Mouse (Mus musculus): Measurements from ENCODE around the gene Ccnb2. TPM values are rescaled to one million over a fixed set of nuclear protein-coding genes. Genes with fewer than 3 reads are reported as not detected.

Ccnb2 gene
- polyA plus RNA-seq, 1 experiment: 12.3 TPM

DNA sequence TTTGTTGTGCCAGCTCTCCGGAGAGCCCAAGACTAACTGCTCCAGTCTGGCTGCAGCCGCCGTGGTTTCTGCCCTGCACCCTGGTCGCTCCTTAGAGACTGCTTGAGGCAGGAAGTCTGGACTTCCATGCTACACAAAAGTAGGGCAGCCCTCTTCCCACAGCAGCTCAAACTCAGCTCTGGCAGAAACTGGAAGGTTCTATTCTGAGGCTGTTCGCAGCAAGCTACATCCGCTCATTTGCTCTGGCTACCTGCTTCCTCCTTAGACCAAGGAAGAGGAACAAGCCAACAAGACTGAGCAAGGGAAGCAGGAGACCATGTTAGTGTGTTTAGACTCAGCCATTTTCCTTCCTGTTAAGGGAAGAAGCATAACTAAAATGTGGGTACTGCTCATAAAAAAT lies 54.4 kb downstream of the Ccnb2 start:
- Histone ChIP-seq H3K4me3 (ENCODE audit: extremely low read depth, insufficient read depth, insufficient read length) (no peak overlapping the region), H3K27ac (ENCODE audit: insufficient read depth, low read length) (no peak overlapping the region), H3K36me3 (ENCODE audit: control insufficient read depth, insufficient read depth, low read length) (peaks cover 44% of the 10 kb centered on the region), H3K4me1 (ENCODE audit: control insufficient read depth, insufficient read depth, insufficient read length) (no peaks in the 10 kb centered on the region), H3K27me3 (ENCODE audit: control insufficient read depth, insufficient read depth, low read length) (no peaks in the 10 kb centered on the region)
- TF ChIP-seq POLR2A (IDR thresholded peaks at IDR 0.05; ENCODE audit: low read depth, low read length): no peak
- no peak for TF ChIP-seq CTCF (IDR thresholded peaks at IDR 0.05; ENCODE audit: extremely low read depth, insufficient read depth, insufficient read length, insufficient replicate concordance)
- no peak for DNase-seq (ENCODE audit: low read depth in 1 of 2, low spot score in 2 of 2)
- WGBS: 26% methylated on average over 6 of the region's 6 CpGs

DNA sequence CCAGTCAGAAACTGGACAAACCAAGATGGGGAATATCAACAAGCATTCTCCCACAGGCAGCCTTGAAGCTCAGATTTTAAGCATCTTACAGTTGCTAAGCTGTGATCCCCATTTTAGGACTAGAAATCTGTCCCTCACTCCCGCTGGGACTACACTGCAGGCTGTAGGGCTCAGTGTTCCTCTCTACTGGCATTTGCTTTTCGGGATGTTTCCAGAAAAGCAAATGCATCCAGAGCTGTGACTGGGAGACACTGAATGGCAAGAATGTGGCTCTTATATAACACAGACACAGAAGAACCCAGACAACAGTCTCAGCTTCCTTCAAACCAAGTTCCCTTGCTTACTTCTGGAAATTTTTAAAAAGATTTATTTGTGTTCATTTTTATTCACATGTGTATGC lies 55.4 kb downstream of the Ccnb2 start:
- H3K36me3 ChIP-seq (ENCODE audit: control insufficient read depth, insufficient read depth, low read length): peaks cover 44% of the 10 kb centered on the region
- WGBS: 87% methylated on average over 2 of the region's 2 CpGs
- no peaks in the 10 kb centered on the region for H3K4me1 ChIP-seq (ENCODE audit: control insufficient read depth, insufficient read depth, insufficient read length)

DNA sequence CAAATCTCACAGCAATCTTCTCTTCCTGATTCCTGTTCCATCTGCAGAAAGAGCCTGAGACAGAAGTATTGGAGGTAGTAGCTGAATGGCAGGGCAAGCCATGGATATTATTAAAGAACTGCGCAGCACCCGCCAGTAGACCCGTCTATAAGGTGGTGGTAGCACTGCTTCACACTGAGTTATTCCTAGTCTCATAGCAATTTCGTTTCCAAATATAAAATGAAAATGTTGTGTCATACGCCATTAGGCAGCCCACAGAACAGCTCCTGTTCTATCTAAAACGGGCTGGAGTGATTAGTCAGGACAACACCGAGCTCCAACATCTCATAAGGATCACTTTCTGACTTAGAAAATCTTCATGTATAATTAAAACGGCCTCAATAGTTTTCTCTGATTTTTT lies 56.6 kb downstream of the Ccnb2 start:
- H3K4me1 ChIP-seq (ENCODE audit: control insufficient read depth, insufficient read depth, insufficient read length): no peaks in the 10 kb centered on the region
- no peak for DNase-seq (ENCODE audit: low read depth in 1 of 2, low spot score in 2 of 2)
- no peaks in the 10 kb centered on the region for H3K27me3 ChIP-seq (ENCODE audit: control insufficient read depth, insufficient read depth, low read length)
- TF ChIP-seq POLR2A (IDR thresholded peaks at IDR 0.05; ENCODE audit: low read depth, low read length) (no peak), CTCF (IDR thresholded peaks at IDR 0.05; ENCODE audit: extremely low read depth, insufficient read depth, insufficient read length, insufficient replicate concordance) (no peak)
- WGBS: 94% methylated on average over 8 of the region's 8 CpGs
- H3K4me3 ChIP-seq (ENCODE audit: extremely low read depth, insufficient read depth, insufficient read length): no peak overlapping the region
- H3K27ac ChIP-seq (ENCODE audit: insufficient read depth, low read length): no peak overlapping the region
- H3K36me3 ChIP-seq (ENCODE audit: control insufficient read depth, insufficient read depth, low read length): peaks cover 44% of the 10 kb centered on the region

More for the DNA sequence above, 55.4 kb downstream of the Ccnb2 start:
- no peak for TF ChIP-seq CTCF (IDR thresholded peaks at IDR 0.05; ENCODE audit: extremely low read depth, insufficient read depth, insufficient read length, insufficient replicate concordance)
- no peak for TF ChIP-seq POLR2A (IDR thresholded peaks at IDR 0.05; ENCODE audit: low read depth, low read length)
- Histone ChIP-seq H3K27me3 (ENCODE audit: control insufficient read depth, insufficient read depth, low read length) (no peaks in the 10 kb centered on the region), H3K27ac (ENCODE audit: insufficient read depth, low read length) (no peak overlapping the region), H3K4me3 (ENCODE audit: extremely low read depth, insufficient read depth, insufficient read length) (no peak overlapping the region)
- no peak for DNase-seq (ENCODE audit: low read depth in 1 of 2, low spot score in 2 of 2)

DNA sequence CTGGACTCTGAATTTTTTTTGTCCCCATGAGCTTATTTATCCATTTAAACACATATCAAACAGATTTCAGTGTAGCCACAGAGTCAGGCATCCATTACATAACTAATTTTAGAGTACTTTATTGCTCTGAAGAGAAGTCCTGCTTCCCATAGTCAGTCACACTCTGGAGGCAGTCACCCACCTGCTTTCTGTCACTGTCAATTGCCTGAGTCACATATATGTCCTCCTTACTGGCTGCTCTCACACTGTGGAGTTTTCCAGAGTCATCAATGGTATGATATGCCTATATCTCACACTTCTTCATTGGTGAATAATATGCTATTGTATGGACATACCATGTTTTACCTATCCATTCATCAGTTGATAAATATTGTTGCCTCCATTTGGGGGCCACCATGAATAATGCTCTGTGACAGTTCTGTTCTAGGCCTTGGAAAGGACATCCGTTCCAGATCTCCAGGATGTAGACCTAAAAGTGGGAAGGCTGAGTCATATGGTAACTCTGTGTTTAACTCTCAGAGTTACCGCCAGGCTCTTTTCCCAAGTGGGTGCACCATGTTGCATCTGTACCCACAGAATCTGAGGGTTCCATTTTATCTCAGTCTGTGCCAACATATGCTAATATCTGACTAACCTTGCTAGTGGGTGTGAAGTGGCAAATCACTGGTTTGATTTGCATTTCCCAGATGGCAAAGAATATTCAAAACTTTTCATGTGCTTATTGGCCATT lies 61.8 kb downstream of the Ccnb2 start:
- Histone ChIP-seq H3K27me3 (ENCODE audit: control insufficient read depth, insufficient read depth, low read length) (no peaks in the 10 kb centered on the region), H3K4me3 (ENCODE audit: extremely low read depth, insufficient read depth, insufficient read length) (no peak overlapping the region), H3K4me1 (ENCODE audit: control insufficient read depth, insufficient read depth, insufficient read length) (no peaks in the 10 kb centered on the region), H3K27ac (ENCODE audit: insufficient read depth, low read length) (no peak overlapping the region), H3K36me3 (ENCODE audit: control insufficient read depth, insufficient read depth, low read length) (peaks cover 45% of the 10 kb centered on the region)
- no peak for DNase-seq (ENCODE audit: low read depth in 1 of 2, low spot score in 2 of 2)
- 88% methylated on average over 2 of the region's 2 CpGs for WGBS
- TF ChIP-seq CTCF (IDR thresholded peaks at IDR 0.05; ENCODE audit: extremely low read depth, insufficient read depth, insufficient read length, insufficient replicate concordance): no peak
- TF ChIP-seq POLR2A (IDR thresholded peaks at IDR 0.05; ENCODE audit: low read depth, low read length): no peak

Other genes starting within 250 kb of the Ccnb2 start
- gene Myo1e, start 214.2 kb downstream of the Ccnb2 start, polyA plus RNA-seq (2012; rRNA removed): 15.4 and 16.6 TPM in 2 replicates
- gene Rnf111, start 82.2 kb upstream of the Ccnb2 start, polyA plus RNA-seq (2012; rRNA removed): 58.5 and 76.8 TPM in 2 replicates
- 5.9 and 6.6 TPM in 2 replicates for gene Sltm, start 121.2 kb upstream of the Ccnb2 start, polyA plus RNA-seq (2012; rRNA removed)
- 1.5 and 4.2 TPM in 2 replicates for gene Gm10642, start 234.7 kb upstream of the Ccnb2 start, polyA plus RNA-seq (2012; rRNA removed)
- gene Mindy2, start 235.6 kb upstream of the Ccnb2 start, polyA plus RNA-seq (2012; rRNA removed): 8.5 and 22.1 TPM in 2 replicates